Mouse (Mus musculus) cerebellum, adult 2 months (tissue): ENCODE results near the gene Gab1.

Source experiments
- CTCF ChIP-seq: fragments of 200-500 bp; IDR thresholded peaks from 2 replicates; pipeline ENCODE4 v1.5.1; 2011; ENCODE audit warnings: low read depth, mild to moderate bottlenecking, control low read depth, low read length, moderate library complexity, borderline replicate concordance; ENCODE audit not compliant: insufficient read depth
- POLR2A ChIP-seq: fragments of 200-500 bp; IDR thresholded peaks from 2 replicates; pipeline ENCODE4 v1.6.1; 2011; ENCODE audit warnings: low read length, control low read depth, borderline replicate concordance; ENCODE audit not compliant: insufficient read depth

DNA sequence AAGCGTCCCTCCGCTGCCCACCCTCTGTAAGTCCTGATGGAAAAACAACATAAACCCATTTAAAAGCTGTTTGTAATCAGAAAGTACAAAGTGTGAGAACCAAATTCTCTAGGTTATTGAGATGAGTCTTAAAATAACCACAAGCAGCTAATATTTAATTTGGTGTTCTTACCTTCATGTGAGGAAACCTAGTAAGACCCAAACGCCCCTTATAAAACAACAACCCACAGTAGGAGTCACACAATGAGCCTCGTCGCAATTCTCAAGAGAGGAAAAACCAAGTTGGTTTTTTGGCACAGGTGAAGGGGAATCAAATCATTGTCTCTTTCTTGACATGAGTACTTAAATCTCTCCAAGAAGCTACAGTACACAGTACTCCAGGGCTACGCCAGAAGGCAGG lies 44.9 kb downstream of the Gab1 start:
- TF ChIP-seq POLR2A, result no peak
- TF ChIP-seq CTCF, result no peak
